Mouse (Mus musculus): ENCODE measurements around the gene Gm10717.
A peak's percentile ranks its signal among the peaks of the same experiment; 100 is the strongest.
"Not testable (repeated sequence)": the region's sequence is repeated elsewhere in the genome, so short reads cannot be mapped to it uniquely, and the experiment has no call there.

Gene Gm10717

GRCm38 (mm10) chr9:3024912-3025467, at the start of gene Gm10717:
TSS of gene Gm10717 (plus strand) at chr9:3025417.
- DNase-seq: peak; percentile 3

GRCm38 (mm10) chr9:3000445-3000972, 24.7 kb upstream of the Gm10717 start, which contains the start of gene Gm10722:
TSS of gene Gm10722 (plus strand) at chr9:3000922.
- DNase-seq: peak; percentile 2

- peak; percentile 10 for DNase-seq
Measured at GRCm38 (mm10) chr9:3001006-3001405, 24.2 kb upstream of the Gm10717 start.

- DNase-seq: peak; percentile 94
Measured at GRCm38 (mm10) chr9:3001948-3002659, 23.1 kb upstream of the Gm10717 start.

- DNase-seq: not testable (repeated sequence)
Measured at GRCm38 (mm10) chr9:3002794-3003396, 22.3 kb upstream of the Gm10717 start, which contains the start of gene Gm11168. TSS of gene Gm11168 (plus strand) at chr9:3003346.

- DNase-seq: not testable (repeated sequence)
Measured at GRCm38 (mm10) chr9:3006179-3006578, 19.0 kb upstream of the Gm10717 start.

GRCm38 (mm10) chr9:3006636-3007035, 18.6 kb upstream of the Gm10717 start:
- DNase-seq: peak; percentile 90

- DNase-seq: not testable (repeated sequence)
Measured at GRCm38 (mm10) chr9:3007272-3007671, 17.9 kb upstream of the Gm10717 start.

GRCm38 (mm10) chr9:3009331-3009730, 15.9 kb upstream of the Gm10717 start:
- not testable (repeated sequence) for DNase-seq

GRCm38 (mm10) chr9:3012054-3012621, 13.1 kb upstream of the Gm10717 start:
- not testable (repeated sequence) for DNase-seq

- not testable (repeated sequence) for DNase-seq
Measured at GRCm38 (mm10) chr9:3012733-3013279, 12.4 kb upstream of the Gm10717 start, which contains the start of gene Gm10721. TSS of gene Gm10721 (plus strand) at chr9:3013140.

GRCm38 (mm10) chr9:3015354-3015753, 9.9 kb upstream of the Gm10717 start, which contains the start of gene Gm10720:
TSS of gene Gm10720 (plus strand) at chr9:3015654.
- not testable (repeated sequence) for DNase-seq

- not testable (repeated sequence) for DNase-seq
Measured at GRCm38 (mm10) chr9:3015896-3016295, 9.3 kb upstream of the Gm10717 start.

- not testable (repeated sequence) for DNase-seq
Measured at GRCm38 (mm10) chr9:3017108-3017507, 8.1 kb upstream of the Gm10717 start, which contains the start of gene Gm10719. TSS of gene Gm10719 (plus strand) at chr9:3017408.

- not testable (repeated sequence) for DNase-seq
Measured at GRCm38 (mm10) chr9:3018944-3019343, 6.3 kb upstream of the Gm10717 start.

GRCm38 (mm10) chr9:3019835-3020727, 5.1 kb upstream of the Gm10717 start:
- peak; percentile 7 for DNase-seq

- peak; percentile 57 for DNase-seq
Measured at GRCm38 (mm10) chr9:3022316-3023008, 2.8 kb upstream of the Gm10717 start.

- peak; percentile 19 for DNase-seq
Measured at GRCm38 (mm10) chr9:3023312-3023984, 1.8 kb upstream of the Gm10717 start, which contains the start of gene Gm10718. TSS of gene Gm10718 (plus strand) at chr9:3023547.

- peak; percentile 95 for DNase-seq
Measured at GRCm38 (mm10) chr9:3023985-3024648, 1.1 kb upstream of the Gm10717 start.

GRCm38 (mm10) chr9:3025653-3026052, 436 bp downstream of the Gm10717 start:
- peak; percentile 33 for DNase-seq

All from cerebellum, adult 8-10 months (tissue).